Mouse (Mus musculus): ENCODE measurements around the gene Unc5a. TPM values are rescaled to one million over a fixed set of nuclear protein-coding genes. Genes with fewer than 3 reads are reported as not detected.

The Unc5a gene
- polyA plus RNA-seq, 1 experiment: 0.05 TPM

- Histone ChIP-seq H3K79me2 (ENCODE audit: control insufficient read depth, insufficient read depth) (no peaks in the 10 kb centered on the region), H3K36me3 (ENCODE audit: control insufficient read depth, insufficient read depth) (no peaks in the 10 kb centered on the region), H3K27me3 (ENCODE audit: control insufficient read depth, insufficient read depth, insufficient read length) (peaks cover 40% of the 10 kb centered on the region), H3ac (ENCODE audit: control insufficient read depth, insufficient read length) (no peak overlapping the region), H3K4me2 (ENCODE audit: low read depth) (no peak overlapping the region), H3K4me3 (no peak overlapping the region)
- TF ChIP-seq MAX (IDR thresholded peaks at IDR 0.05; ENCODE audit: low read depth) (no peak), REST (IDR thresholded peaks at IDR 0.05; ENCODE audit: insufficient read depth, insufficient read length) (no peak), MYOD1 (IDR thresholded peaks at IDR 0.05; ENCODE audit: control insufficient read depth in 1 of 3, insufficient read length in 2 of 3, low read depth in 2 of 3) (no peak), MYOG (IDR thresholded peaks at IDR 0.05; ENCODE audit: control insufficient read depth in 1 of 3, insufficient read depth in 1 of 3, insufficient read length in 2 of 3, low read depth in 2 of 3) (no peak), USF1 (IDR thresholded peaks at IDR 0.05; ENCODE audit: low read depth) (no peak), E2F4 (IDR thresholded peaks at IDR 0.05; ENCODE audit: insufficient read depth) (no peak), CEBPB (IDR thresholded peaks at IDR 0.05; ENCODE audit: insufficient read depth, poor library complexity, severe bottlenecking) (no peak), TCF12 (IDR thresholded peaks at IDR 0.05; ENCODE audit: insufficient read depth, poor library complexity, severe bottlenecking) (no peak), SRF (IDR thresholded peaks at IDR 0.05; ENCODE audit: control insufficient read depth, insufficient read length, low read depth) (no peak), TCF3 (IDR thresholded peaks at IDR 0.05; ENCODE audit: insufficient read length, low read depth) (no peak), POLR2AphosphoS2 (IDR thresholded peaks at IDR 0.05; ENCODE audit: insufficient read length, low read depth) (no peak), POLR2A (IDR thresholded peaks at IDR 0.05; ENCODE audit: insufficient read length, low read depth) (no peak)
Measured at GRCm38 (mm10) chr13:55013702-55014344, 64.6 kb downstream of the Unc5a start.

GRCm38 (mm10) chr13:55014451-55014850 is 65.2 kb downstream of the Unc5a start:
- Histone ChIP-seq H3K4me3 (no peak overlapping the region), H3K36me3 (ENCODE audit: control insufficient read depth, insufficient read depth) (no peaks in the 10 kb centered on the region), H3K79me2 (ENCODE audit: control insufficient read depth, insufficient read depth) (no peaks in the 10 kb centered on the region), H3K27me3 (ENCODE audit: control insufficient read depth, insufficient read depth, insufficient read length) (peaks cover 37% of the 10 kb centered on the region), H3ac (ENCODE audit: control insufficient read depth, insufficient read length) (no peak overlapping the region), H3K4me2 (ENCODE audit: low read depth) (no peak overlapping the region)
- no peak for TF ChIP-seq POLR2A (IDR thresholded peaks at IDR 0.05; ENCODE audit: insufficient read length, low read depth)
- TF ChIP-seq MYOG (IDR thresholded peaks at IDR 0.05; ENCODE audit: control insufficient read depth in 1 of 3, insufficient read depth in 1 of 3, insufficient read length in 2 of 3, low read depth in 2 of 3): no peak
- TF ChIP-seq MYOD1 (IDR thresholded peaks at IDR 0.05; ENCODE audit: control insufficient read depth in 1 of 3, insufficient read length in 2 of 3, low read depth in 2 of 3): no peak
- TF ChIP-seq TCF3 (IDR thresholded peaks at IDR 0.05; ENCODE audit: insufficient read length, low read depth): no peak
- no peak for TF ChIP-seq E2F4 (IDR thresholded peaks at IDR 0.05; ENCODE audit: insufficient read depth)
- TF ChIP-seq SRF (IDR thresholded peaks at IDR 0.05; ENCODE audit: control insufficient read depth, insufficient read length, low read depth): no peak
- no peak for TF ChIP-seq USF1 (IDR thresholded peaks at IDR 0.05; ENCODE audit: low read depth)
- TF ChIP-seq TCF12 (IDR thresholded peaks at IDR 0.05; ENCODE audit: insufficient read depth, poor library complexity, severe bottlenecking): no peak

GRCm38 (mm10) chr13:55017154-55017897 is 68.1 kb downstream of the Unc5a start:
- no peaks in the 10 kb centered on the region for H3K79me2 ChIP-seq (ENCODE audit: control insufficient read depth, insufficient read depth)
- TF ChIP-seq TCF12 (IDR thresholded peaks at IDR 0.05; ENCODE audit: insufficient read depth, poor library complexity, severe bottlenecking): no peak
- no peak for TF ChIP-seq MYOG (IDR thresholded peaks at IDR 0.05; ENCODE audit: control insufficient read depth in 1 of 3, insufficient read depth in 1 of 3, insufficient read length in 2 of 3, low read depth in 2 of 3)
- no peak for TF ChIP-seq MAX (IDR thresholded peaks at IDR 0.05; ENCODE audit: low read depth)
- TF ChIP-seq REST (IDR thresholded peaks at IDR 0.05; ENCODE audit: insufficient read depth, insufficient read length): no peak
- TF ChIP-seq TCF3 (IDR thresholded peaks at IDR 0.05; ENCODE audit: insufficient read length, low read depth): no peak
- no peak for TF ChIP-seq MYOD1 (IDR thresholded peaks at IDR 0.05; ENCODE audit: control insufficient read depth in 1 of 3, insufficient read length in 2 of 3, low read depth in 2 of 3)
- TF ChIP-seq POLR2A (IDR thresholded peaks at IDR 0.05; ENCODE audit: insufficient read length, low read depth): no peak
- no peak for TF ChIP-seq POLR2AphosphoS2 (IDR thresholded peaks at IDR 0.05; ENCODE audit: insufficient read length, low read depth)
- no peak for TF ChIP-seq SRF (IDR thresholded peaks at IDR 0.05; ENCODE audit: control insufficient read depth, insufficient read length, low read depth)
- no peak for TF ChIP-seq USF1 (IDR thresholded peaks at IDR 0.05; ENCODE audit: low read depth)
- TF ChIP-seq E2F4 (IDR thresholded peaks at IDR 0.05; ENCODE audit: insufficient read depth): no peak
- no peak for TF ChIP-seq CEBPB (IDR thresholded peaks at IDR 0.05; ENCODE audit: insufficient read depth, poor library complexity, severe bottlenecking)
- H3K4me3 ChIP-seq: no peak overlapping the region
- no peaks in the 10 kb centered on the region for H3K36me3 ChIP-seq (ENCODE audit: control insufficient read depth, insufficient read depth)
- H3ac ChIP-seq (ENCODE audit: control insufficient read depth, insufficient read length): no peak overlapping the region
- H3K4me2 ChIP-seq (ENCODE audit: low read depth): no peak overlapping the region
- H3K27me3 ChIP-seq (ENCODE audit: control insufficient read depth, insufficient read depth, insufficient read length): peaks cover 24% of the 10 kb centered on the region

- TF ChIP-seq TCF12 (IDR thresholded peaks at IDR 0.05; ENCODE audit: insufficient read depth, poor library complexity, severe bottlenecking) (no peak), POLR2AphosphoS2 (IDR thresholded peaks at IDR 0.05; ENCODE audit: insufficient read length, low read depth) (no peak), MYOD1 (IDR thresholded peaks at IDR 0.05; ENCODE audit: control insufficient read depth in 1 of 3, insufficient read length in 2 of 3, low read depth in 2 of 3) (no peak), MAX (IDR thresholded peaks at IDR 0.05; ENCODE audit: low read depth) (no peak), POLR2A (IDR thresholded peaks at IDR 0.05; ENCODE audit: insufficient read length, low read depth) (no peak), USF1 (IDR thresholded peaks at IDR 0.05; ENCODE audit: low read depth) (no peak), MYOG (IDR thresholded peaks at IDR 0.05; ENCODE audit: control insufficient read depth in 1 of 3, insufficient read depth in 1 of 3, insufficient read length in 2 of 3, low read depth in 2 of 3) (no peak), REST (IDR thresholded peaks at IDR 0.05; ENCODE audit: insufficient read depth, insufficient read length) (no peak), SRF (IDR thresholded peaks at IDR 0.05; ENCODE audit: control insufficient read depth, insufficient read length, low read depth) (no peak), CEBPB (IDR thresholded peaks at IDR 0.05; ENCODE audit: insufficient read depth, poor library complexity, severe bottlenecking) (no peak), E2F4 (IDR thresholded peaks at IDR 0.05; ENCODE audit: insufficient read depth) (no peak)
- no peak overlapping the region for H3ac ChIP-seq (ENCODE audit: control insufficient read depth, insufficient read length)
Measured at GRCm38 (mm10) chr13:55017898-55018599, 68.8 kb downstream of the Unc5a start.

More at GRCm38 (mm10) chr13:55017898-55018599, 68.8 kb downstream of the Unc5a start:
- Histone ChIP-seq H3K36me3 (ENCODE audit: control insufficient read depth, insufficient read depth) (no peaks in the 10 kb centered on the region), H3K79me2 (ENCODE audit: control insufficient read depth, insufficient read depth) (no peaks in the 10 kb centered on the region), H3K4me3 (no peak overlapping the region), H3K4me2 (ENCODE audit: low read depth) (no peak overlapping the region), H3K27me3 (ENCODE audit: control insufficient read depth, insufficient read depth, insufficient read length) (peaks cover 19% of the 10 kb centered on the region)

Data from myocyte (in vitro differentiated cells).